Mouse (Mus musculus): ENCODE measurements at regions not wholly inside any gene's neighbourhood (a gene's known extent, or its start where the extent isn't known, plus 50 kb on each side); places are given as distances from the start of the nearest gene placed in this dataset.

GRCm38 (mm10) chr1:137921592-137921991, 253.9 kb downstream of the Ptprc start:
- Histone ChIP-seq H3K9me3 (ENCODE audit: control insufficient read depth, low read length) (no peaks in the 10 kb centered on the region), H3K27ac (ENCODE audit: low read length) (no peak overlapping the region), H3K36me3 (ENCODE audit: control insufficient read depth, insufficient read depth, low read length) (0 out of 2 replicates have a peak, but pooled peaks cover 4% of the 10 kb centered on the region), H3K4me3 (ENCODE audit: low read length) (no peak overlapping the region), H3K4me2 (ENCODE audit: low read depth, low read length) (no peak overlapping the region), H3K4me1 (replicated peaks; ENCODE audit: control insufficient read depth, insufficient read depth, low read length) (peaks cover 18% of the 10 kb centered on the region), H3K27me3 (ENCODE audit: control insufficient read depth, insufficient read depth, low read depth, low read length) (no peaks in the 10 kb centered on the region), H3K9ac (ENCODE audit: low read length) (no peak overlapping the region)
- 84% methylated on average over 2 of the region's 2 CpGs for WGBS
- no peak for ATAC-seq (ENCODE audit: low read depth)

GRCm38 (mm10) chr1:137919739-137920563, 255.6 kb downstream of the Ptprc start:
- peak; percentile 81 for ATAC-seq (ENCODE audit: low read depth)
- WGBS: 54% methylated on average over 6 of the region's 6 CpGs
- H3K27ac ChIP-seq (ENCODE audit: low read length): no peak overlapping the region; the same call in 1 of the 2 replicates

DNA sequence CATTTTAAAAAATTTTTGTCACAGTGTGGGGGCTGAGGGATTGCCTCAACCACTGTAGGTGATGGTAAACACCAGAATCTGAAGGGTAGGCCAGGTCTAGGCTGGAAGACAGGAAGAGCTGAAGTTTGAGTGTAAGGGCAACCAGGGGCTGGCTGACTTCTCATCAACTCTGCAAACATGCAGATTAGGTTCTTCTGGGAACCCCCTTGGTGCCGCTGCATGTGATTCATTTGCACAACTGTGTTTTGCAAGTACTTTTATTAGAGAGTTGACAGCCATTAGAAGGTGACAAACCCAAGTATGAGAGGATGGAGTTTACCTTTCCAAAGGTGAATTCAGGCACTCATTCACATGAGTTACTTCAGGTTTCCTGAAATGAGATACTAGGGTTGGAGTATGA, 258.1 kb downstream of the Ptprc start:
- no peak overlapping the region for H3K4me3 ChIP-seq (ENCODE audit: low read length)
- no peak overlapping the region for H3K4me2 ChIP-seq (ENCODE audit: low read depth, low read length)
- H3K9me3 ChIP-seq (ENCODE audit: control insufficient read depth, low read length): no peaks in the 10 kb centered on the region
- no peak overlapping the region for H3K9ac ChIP-seq (ENCODE audit: low read length)
- 0 out of 2 replicates have a peak, but pooled peaks cover 4% of the 10 kb centered on the region for H3K36me3 ChIP-seq (ENCODE audit: control insufficient read depth, insufficient read depth, low read length)
- peaks cover 8% of the 10 kb centered on the region for H3K4me1 ChIP-seq (replicated peaks; ENCODE audit: control insufficient read depth, insufficient read depth, low read length)
- 58% methylated on average over 1 of the region's 1 CpGs for WGBS
- no peaks in the 10 kb centered on the region for H3K27me3 ChIP-seq (ENCODE audit: control insufficient read depth, insufficient read depth, low read depth, low read length)
- no peak overlapping the region for H3K27ac ChIP-seq (ENCODE audit: low read length)
- no peak for ATAC-seq (ENCODE audit: low read depth)

More at GRCm38 (mm10) chr1:137919739-137920563, 255.6 kb downstream of the Ptprc start:
- H3K4me3 ChIP-seq (ENCODE audit: low read length): no peak overlapping the region
- H3K9ac ChIP-seq (ENCODE audit: low read length): no peak overlapping the region
- H3K4me1 ChIP-seq (replicated peaks; ENCODE audit: control insufficient read depth, insufficient read depth, low read length): peaks cover 12% of the 10 kb centered on the region
- 0 out of 2 replicates have a peak, but pooled peaks cover 4% of the 10 kb centered on the region for H3K36me3 ChIP-seq (ENCODE audit: control insufficient read depth, insufficient read depth, low read length)
- H3K4me2 ChIP-seq (ENCODE audit: low read depth, low read length): no peak overlapping the region
- no peaks in the 10 kb centered on the region for H3K27me3 ChIP-seq (ENCODE audit: control insufficient read depth, insufficient read depth, low read depth, low read length)
- H3K9me3 ChIP-seq (ENCODE audit: control insufficient read depth, low read length): no peaks in the 10 kb centered on the region

GRCm38 (mm10) chr1:137906883-137907282, 268.6 kb downstream of the Ptprc start:
- Histone ChIP-seq H3K4me3 (ENCODE audit: low read length) (no peak overlapping the region), H3K4me1 (replicated peaks; ENCODE audit: control insufficient read depth, insufficient read depth, low read length) (peaks cover 23% of the 10 kb centered on the region), H3K4me2 (ENCODE audit: low read depth, low read length) (no peak overlapping the region), H3K36me3 (ENCODE audit: control insufficient read depth, insufficient read depth, low read length) (peaks cover 3% of the 10 kb centered on the region; the same call in 1 of the 2 replicates), H3K27ac (ENCODE audit: low read length) (no peak overlapping the region), H3K9me3 (ENCODE audit: control insufficient read depth, low read length) (no peaks in the 10 kb centered on the region), H3K27me3 (ENCODE audit: control insufficient read depth, insufficient read depth, low read depth, low read length) (no peaks in the 10 kb centered on the region), H3K9ac (ENCODE audit: low read length) (no peak overlapping the region)
- no peak for ATAC-seq (ENCODE audit: low read depth)
- 41% methylated on average over 5 of the region's 5 CpGs for WGBS

DNA sequence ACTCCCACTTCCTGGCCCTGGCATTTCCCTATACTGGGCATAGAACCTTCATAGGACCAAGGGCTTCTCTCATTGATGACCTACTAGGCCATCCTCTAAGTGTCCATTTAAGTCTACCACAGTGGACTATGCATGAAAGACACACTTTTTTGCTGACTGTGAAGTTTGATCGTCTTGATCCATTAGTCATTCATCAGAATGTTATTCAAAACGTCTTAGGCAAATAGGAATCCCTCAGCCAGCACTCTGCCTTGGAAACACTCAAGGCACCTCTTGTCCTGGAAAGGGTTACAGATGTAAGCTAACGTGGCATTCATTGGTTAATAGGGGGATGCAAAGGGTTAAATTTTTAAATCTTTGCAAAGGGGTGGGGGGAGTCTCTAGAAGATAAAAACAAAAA, 269.0 kb downstream of the Ptprc start:
- Histone ChIP-seq H3K4me3 (ENCODE audit: low read length) (no peak overlapping the region), H3K9ac (ENCODE audit: low read length) (no peak overlapping the region), H3K27me3 (ENCODE audit: control insufficient read depth, insufficient read depth, low read depth, low read length) (no peaks in the 10 kb centered on the region), H3K4me1 (replicated peaks; ENCODE audit: control insufficient read depth, insufficient read depth, low read length) (peaks cover 23% of the 10 kb centered on the region), H3K27ac (ENCODE audit: low read length) (no peak overlapping the region), H3K4me2 (ENCODE audit: low read depth, low read length) (no peak overlapping the region), H3K9me3 (ENCODE audit: control insufficient read depth, low read length) (no peaks in the 10 kb centered on the region), H3K36me3 (ENCODE audit: control insufficient read depth, insufficient read depth, low read length) (peaks cover 3% of the 10 kb centered on the region; the same call in 1 of the 2 replicates)
- 30% methylated on average over 3 of the region's 3 CpGs for WGBS
- no peak for ATAC-seq (ENCODE audit: low read depth)

- Histone ChIP-seq H3K27ac (ENCODE audit: low read length) (0 out of 2 replicates have a peak overlapping the region, but pooled peaks have one; percentile 22), H3K4me2 (ENCODE audit: low read depth, low read length) (peak overlapping the region; percentile 22)
Measured at GRCm38 (mm10) chr1:137905566-137905965, 269.9 kb downstream of the Ptprc start.

DNA sequence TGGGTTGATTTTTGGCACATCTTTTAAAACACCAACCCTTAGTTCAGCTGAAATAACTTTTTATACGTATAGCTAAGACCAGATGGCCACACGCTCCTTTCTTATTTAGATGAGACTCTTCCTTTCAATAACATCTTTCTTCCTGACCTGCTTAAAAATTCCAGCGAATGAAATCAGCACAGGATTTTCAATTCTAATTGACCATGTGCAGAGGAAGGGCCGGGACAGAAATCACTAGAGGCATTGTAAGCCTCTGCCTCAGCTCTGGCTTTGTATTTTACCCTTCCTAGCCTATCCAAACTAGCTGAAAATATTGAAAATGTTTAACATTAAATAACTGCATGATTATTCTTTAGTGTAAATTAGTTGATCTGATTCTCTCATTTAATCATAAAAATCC, 272.2 kb downstream of the Ptprc start:
- H3K9me3 ChIP-seq (ENCODE audit: control insufficient read depth, low read length): no peaks in the 10 kb centered on the region
- no peak for ATAC-seq (ENCODE audit: low read depth)
- H3K27ac ChIP-seq (ENCODE audit: low read length): no peak overlapping the region
- H3K9ac ChIP-seq (ENCODE audit: low read length): no peak overlapping the region
- WGBS: 53% methylated on average over 4 of the region's 4 CpGs
- H3K4me3 ChIP-seq (ENCODE audit: low read length): no peak overlapping the region
- no peaks in the 10 kb centered on the region for H3K27me3 ChIP-seq (ENCODE audit: control insufficient read depth, insufficient read depth, low read depth, low read length)
- H3K4me2 ChIP-seq (ENCODE audit: low read depth, low read length): no peak overlapping the region
- H3K36me3 ChIP-seq (ENCODE audit: control insufficient read depth, insufficient read depth, low read length): no peaks in the 10 kb centered on the region
- H3K4me1 ChIP-seq (replicated peaks; ENCODE audit: control insufficient read depth, insufficient read depth, low read length): peaks cover 23% of the 10 kb centered on the region

More at GRCm38 (mm10) chr1:137905566-137905965, 269.9 kb downstream of the Ptprc start:
- Histone ChIP-seq H3K4me1 (replicated peaks; ENCODE audit: control insufficient read depth, insufficient read depth, low read length) (peaks cover 23% of the 10 kb centered on the region), H3K9me3 (ENCODE audit: control insufficient read depth, low read length) (no peaks in the 10 kb centered on the region), H3K27me3 (ENCODE audit: control insufficient read depth, insufficient read depth, low read depth, low read length) (no peaks in the 10 kb centered on the region), H3K9ac (ENCODE audit: low read length) (0 out of 2 replicates have a peak overlapping the region, but pooled peaks have one; percentile 11), H3K36me3 (ENCODE audit: control insufficient read depth, insufficient read depth, low read length) (no peaks in the 10 kb centered on the region), H3K4me3 (ENCODE audit: low read length) (no peak overlapping the region)
- ATAC-seq (ENCODE audit: low read depth): no peak
- 40% methylated on average over 5 of the region's 5 CpGs for WGBS

GRCm38 (mm10) chr1:137902859-137903258, 272.6 kb downstream of the Ptprc start:
- Histone ChIP-seq H3K4me1 (replicated peaks; ENCODE audit: control insufficient read depth, insufficient read depth, low read length) (peaks cover 25% of the 10 kb centered on the region), H3K4me3 (ENCODE audit: low read length) (peak overlapping the region; percentile 13; the same call in 1 of the 2 replicates), H3K27ac (ENCODE audit: low read length) (peak overlapping the region; percentile 18; the same call in 1 of the 2 replicates), H3K27me3 (ENCODE audit: control insufficient read depth, insufficient read depth, low read depth, low read length) (no peaks in the 10 kb centered on the region), H3K4me2 (ENCODE audit: low read depth, low read length) (peak overlapping the region; percentile 36), H3K9ac (ENCODE audit: low read length) (0 out of 2 replicates have a peak overlapping the region, but pooled peaks have one; percentile 20), H3K9me3 (ENCODE audit: control insufficient read depth, low read length) (no peaks in the 10 kb centered on the region), H3K36me3 (ENCODE audit: control insufficient read depth, insufficient read depth, low read length) (no peaks in the 10 kb centered on the region)
- ATAC-seq (ENCODE audit: low read depth): no peak
- 41% methylated on average over 6 of the region's 6 CpGs for WGBS

DNA sequence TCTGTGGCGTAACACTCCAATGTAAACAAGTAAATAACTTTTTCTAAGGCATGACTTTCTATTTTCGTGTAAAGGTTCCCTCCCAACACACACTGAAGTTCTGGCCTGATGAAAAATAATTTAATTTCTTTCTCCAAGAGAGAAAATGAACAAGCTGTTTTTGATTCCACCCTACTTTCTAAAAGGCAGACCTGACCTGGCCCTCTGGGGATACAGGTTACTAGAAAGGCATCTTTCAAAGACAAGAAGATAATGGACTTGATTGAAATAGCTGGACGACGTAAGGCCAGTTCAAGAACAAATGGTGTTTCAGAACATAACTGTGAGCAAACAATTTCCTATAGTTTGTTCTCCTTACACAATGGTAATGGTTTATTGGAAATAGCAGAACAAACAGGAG, 273.5 kb downstream of the Ptprc start:
- H3K4me3 ChIP-seq (ENCODE audit: low read length): peak overlapping the region; percentile 28
- 47% methylated on average over 4 of the region's 4 CpGs for WGBS
- peak overlapping the region; percentile 36; the same call in 1 of the 2 replicates for H3K27ac ChIP-seq (ENCODE audit: low read length)
- no peak overlapping the region for H3K9ac ChIP-seq (ENCODE audit: low read length)
- no peaks in the 10 kb centered on the region for H3K27me3 ChIP-seq (ENCODE audit: control insufficient read depth, insufficient read depth, low read depth, low read length)
- H3K4me1 ChIP-seq (replicated peaks; ENCODE audit: control insufficient read depth, insufficient read depth, low read length): peaks cover 24% of the 10 kb centered on the region
- H3K9me3 ChIP-seq (ENCODE audit: control insufficient read depth, low read length): no peaks in the 10 kb centered on the region
- H3K36me3 ChIP-seq (ENCODE audit: control insufficient read depth, insufficient read depth, low read length): no peaks in the 10 kb centered on the region
- ATAC-seq (ENCODE audit: low read depth): no peak
- H3K4me2 ChIP-seq (ENCODE audit: low read depth, low read length): peak overlapping the region; percentile 54
